Mouse (Mus musculus) small intestine, adult 2 months (tissue): Measurements from ENCODE around the gene Blvrb. TPM values are rescaled to one million over a fixed set of nuclear protein-coding genes. Genes with fewer than 3 reads are reported as not detected.

Source experiments
- H3K27ac ChIP-seq: fragments of 200-500 bp; 2 replicates; pipeline ENCODE4 v1.5.1; 2012; ENCODE audit warnings: low read depth, low read length, control low read depth, inconsistent platforms; ENCODE audit not compliant: insufficient read depth
- H3K27me3 ChIP-seq: fragments of 200-500 bp; 2 replicates; pipeline ENCODE4 v1.6.1; 2012; ENCODE audit warnings: mild to moderate bottlenecking, moderate library complexity, low read length, inconsistent platforms; ENCODE audit not compliant: control insufficient read depth, insufficient read depth
- H3K36me3 ChIP-seq: fragments of 200-500 bp; 2 replicates; pipeline ENCODE4 v1.6.1; 2012; ENCODE audit warnings: mild to moderate bottlenecking, low read length, control low read depth, inconsistent platforms; ENCODE audit not compliant: control insufficient read depth, insufficient read depth
- H3K4me1 ChIP-seq: fragments of 200-500 bp; 2 replicates; pipeline ENCODE4 v1.6.1; 2012; ENCODE audit warnings: low read length, inconsistent platforms, mixed read lengths; ENCODE audit not compliant: control insufficient read depth, insufficient read depth, insufficient read length
- H3K4me3 ChIP-seq: fragments of 200-500 bp; 2 replicates; pipeline ENCODE4 v1.5.1; 2012; ENCODE audit warnings: low read depth, mild to moderate bottlenecking, control low read depth, inconsistent platforms, low read length, moderate library complexity
- CTCF ChIP-seq: fragments of 200-500 bp; IDR thresholded peaks from 2 replicates; pipeline ENCODE4 v1.5.1; 2012; ENCODE audit warnings: low read depth, mild to moderate bottlenecking, control low read depth, inconsistent platforms, low read length, moderate library complexity, mixed read lengths; ENCODE audit not compliant: insufficient replicate concordance, insufficient read length; ENCODE audit errors: extremely low read depth
- POLR2A ChIP-seq: fragments of 200-500 bp; IDR thresholded peaks from 2 replicates; pipeline ENCODE4 v1.6.1; 2012; ENCODE audit warnings: low read depth, mild to moderate bottlenecking, control low read depth, inconsistent platforms, low read length, moderate library complexity
- WGBS: fragments of 180-500 bp; shearing (Covaris S2); methylation state at CpG from one replicate; pipeline ENCODE4 v1.1.7; 2018; 5-methylcytosine and 5-hydroxymethylcytosine counted together
- polyA plus RNA-seq: library from polyadenylated mRNA; depleted of rRNA; stranded (reverse); fragments of >200 nt; gene quantifications from 2 replicates; pipeline ENCODE4 v1.2.3, GENCODE M21; 2012

The Blvrb gene
- polyA plus RNA-seq, 1 experiment: 142 TPM

DNA sequence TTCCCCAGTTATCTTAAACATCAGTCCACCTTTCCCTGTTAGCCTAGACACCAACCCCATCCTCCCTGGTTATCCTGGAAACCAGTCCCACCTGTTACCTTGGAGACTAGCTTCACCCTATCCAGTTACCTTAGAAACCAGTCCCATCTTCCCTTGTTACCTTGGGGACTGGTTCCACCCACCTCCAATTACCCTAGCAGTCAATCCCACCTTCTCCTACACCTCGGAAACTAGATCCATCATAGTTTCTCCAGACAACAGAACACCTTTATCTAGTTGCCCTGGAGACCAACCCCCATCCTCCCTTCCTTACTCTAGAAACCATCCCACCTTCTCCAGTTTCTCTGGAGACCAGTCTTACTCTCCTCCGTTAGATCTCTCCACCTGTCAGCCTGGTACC, 30.6 kb upstream of the Blvrb start:
- no peaks in the 10 kb centered on the region for H3K4me1 ChIP-seq
- H3K27ac ChIP-seq: no peak overlapping the region
- H3K27me3 ChIP-seq: no peaks in the 10 kb centered on the region
- no peaks in the 10 kb centered on the region for H3K36me3 ChIP-seq
- WGBS: 41% methylated on average over 2 of the region's 2 CpGs
- H3K4me3 ChIP-seq: no peak overlapping the region
- TF ChIP-seq POLR2A (no peak), CTCF (no peak)

- TF ChIP-seq POLR2A (no peak), CTCF (no peak)
- Histone ChIP-seq H3K27ac (no peak overlapping the region), H3K27me3 (no peaks in the 10 kb centered on the region), H3K36me3 (no peaks in the 10 kb centered on the region), H3K4me3 (no peak overlapping the region), H3K4me1 (no peaks in the 10 kb centered on the region)
- WGBS: 78% methylated on average over 3 of the region's 3 CpGs
Measured at GRCm38 (mm10) chr7:27419101-27419500, 28.7 kb upstream of the Blvrb start.

DNA sequence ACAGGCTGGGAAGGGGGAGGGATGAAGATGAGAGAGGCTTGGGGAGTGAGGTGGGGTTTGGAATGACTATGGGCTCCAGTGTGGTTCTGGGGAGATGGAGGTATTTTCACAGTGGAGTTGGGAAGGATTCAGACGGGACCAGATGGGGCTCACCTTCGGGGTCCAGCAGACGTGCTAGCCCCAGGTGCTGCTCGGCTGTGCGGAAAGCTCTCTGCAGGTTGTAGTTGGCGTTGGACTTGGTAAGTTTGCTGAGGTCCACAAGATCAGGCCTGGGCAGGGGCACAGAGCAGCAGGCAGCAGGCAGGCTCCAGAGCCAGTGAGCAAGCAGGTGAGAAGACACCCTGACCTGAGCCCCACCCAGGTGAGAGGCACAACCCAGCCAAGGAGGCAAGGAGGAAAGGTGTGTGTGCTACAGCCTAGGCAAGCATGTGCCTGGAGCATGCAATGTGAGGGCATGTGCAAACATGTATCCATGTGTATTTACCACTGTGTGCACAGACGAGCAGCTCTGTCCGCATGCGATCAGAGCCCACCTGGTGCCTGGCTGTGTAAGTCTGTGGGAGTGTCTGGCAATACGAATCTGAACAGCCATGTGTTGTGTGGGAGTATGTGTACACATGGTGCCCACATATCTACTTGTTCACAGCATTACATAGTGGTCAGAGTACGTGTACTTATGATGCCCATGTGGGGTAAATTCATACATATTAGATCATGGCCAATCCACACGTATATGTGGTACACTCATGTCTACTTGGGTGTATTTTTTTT, 24.0 kb upstream of the Blvrb start:
- Histone ChIP-seq H3K27ac (no peak overlapping the region), H3K4me3 (no peak overlapping the region), H3K27me3 (no peaks in the 10 kb centered on the region), H3K4me1 (no peaks in the 10 kb centered on the region), H3K36me3 (no peaks in the 10 kb centered on the region)
- WGBS: 78% methylated on average over 12 of the region's 12 CpGs
- TF ChIP-seq CTCF (no peak), POLR2A (no peak)

DNA sequence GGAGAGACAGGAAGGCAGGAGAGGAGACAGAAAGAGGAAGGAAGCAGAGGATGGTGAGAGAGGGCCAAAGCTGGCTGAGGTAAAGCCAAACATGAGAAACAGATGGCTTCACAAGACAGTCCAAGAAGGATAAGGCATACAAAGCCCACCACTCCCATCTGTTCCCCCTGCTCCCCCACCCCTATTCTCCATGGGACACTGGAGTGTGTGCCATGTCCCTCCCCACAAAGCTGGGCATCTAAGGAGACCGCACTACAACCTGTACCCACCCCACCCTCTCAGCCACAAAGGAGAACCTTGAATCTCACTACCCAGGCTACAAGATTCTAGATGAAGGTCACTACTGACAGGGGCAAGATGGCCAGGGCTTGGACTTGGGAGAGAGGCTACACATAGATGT, 20.4 kb upstream of the Blvrb start:
- no peaks in the 10 kb centered on the region for H3K36me3 ChIP-seq
- 82% methylated on average over 1 of the region's 1 CpGs for WGBS
- H3K4me3 ChIP-seq: no peak overlapping the region
- H3K27me3 ChIP-seq: no peaks in the 10 kb centered on the region
- H3K27ac ChIP-seq: no peak overlapping the region
- TF ChIP-seq CTCF: no peak
- TF ChIP-seq POLR2A: no peak
- H3K4me1 ChIP-seq: no peaks in the 10 kb centered on the region

- no peak overlapping the region for H3K4me3 ChIP-seq
Measured at GRCm38 (mm10) chr7:27428002-27428401, 19.8 kb upstream of the Blvrb start.

DNA sequence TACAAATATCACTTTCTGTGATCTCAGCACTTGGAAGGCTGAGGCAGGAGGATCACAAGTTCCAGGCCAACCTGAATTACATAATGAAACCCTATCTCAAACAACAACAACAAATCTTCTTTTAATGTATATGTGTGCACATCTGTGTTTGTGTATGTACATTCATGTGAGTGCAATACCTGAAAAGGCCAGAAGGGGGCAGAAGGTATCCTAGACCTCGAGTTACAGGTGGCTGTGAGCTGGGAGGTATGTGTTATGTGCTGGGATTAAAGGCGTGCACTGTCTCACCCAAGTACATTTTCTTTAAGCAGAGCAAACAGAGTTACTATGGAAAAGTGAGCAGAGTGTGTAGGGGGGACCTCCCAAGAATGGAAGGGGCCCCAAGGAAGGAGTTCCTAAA, 18.6 kb upstream of the Blvrb start:
- H3K4me1 ChIP-seq: no peaks in the 10 kb centered on the region; the same call in 1 of the 2 replicates
- 0 out of 2 replicates have a peak, but pooled peaks cover 3% of the 10 kb centered on the region for H3K27me3 ChIP-seq
- 56% methylated on average over 2 of the region's 2 CpGs for WGBS
- H3K36me3 ChIP-seq: no peaks in the 10 kb centered on the region
- H3K27ac ChIP-seq: no peak overlapping the region
- TF ChIP-seq CTCF: no peak
- TF ChIP-seq POLR2A: no peak
- H3K4me3 ChIP-seq: no peak overlapping the region

More at GRCm38 (mm10) chr7:27428002-27428401, 19.8 kb upstream of the Blvrb start:
- 75% methylated on average over 11 of the region's 11 CpGs for WGBS
- TF ChIP-seq CTCF (no peak), POLR2A (no peak)
- Histone ChIP-seq H3K4me1 (no peaks in the 10 kb centered on the region; the same call in 1 of the 2 replicates), H3K27ac (no peak overlapping the region), H3K36me3 (no peaks in the 10 kb centered on the region), H3K27me3 (no peaks in the 10 kb centered on the region)

GRCm38 (mm10) chr7:27433349-27433748, 14.4 kb upstream of the Blvrb start:
- Histone ChIP-seq H3K4me1 (no peaks in the 10 kb centered on the region; the same call in 1 of the 2 replicates), H3K27ac (no peak overlapping the region), H3K36me3 (no peaks in the 10 kb centered on the region), H3K4me3 (no peak overlapping the region), H3K27me3 (0 out of 2 replicates have a peak, but pooled peaks cover 3% of the 10 kb centered on the region)
- TF ChIP-seq POLR2A (no peak), CTCF (no peak)
- WGBS: 15% methylated on average over 10 of the region's 10 CpGs
